Mouse (Mus musculus) midbrain, postnatal 0 days (tissue): ENCODE measurements around the gene Zmynd19. TPM values are rescaled to one million over a fixed set of nuclear protein-coding genes. Genes with fewer than 3 reads are reported as not detected.
"Not testable (repeated sequence)": the region's sequence is repeated elsewhere in the genome, so short reads cannot be mapped to it uniquely, and the experiment has no call there.

Source experiments
- ATAC-seq: fragments of 200-750 bp; cut with Nextera tagmentation; 2 replicates; pipeline ENCODE4 v1.8.0; 2017; ENCODE audit warnings: moderate number of reproducible peaks, mild to moderate bottlenecking, moderate TSS enrichment, moderate library complexity; ENCODE audit not compliant: low FRiP score
- DNase-seq: peaks from one replicate; pipeline ENCODE4 v3.0.0-alpha.2; 2015; ENCODE audit warnings: low spot score
- H3K27ac ChIP-seq: fragments of 300-500 bp; sonication (generic); 2 replicates; pipeline ENCODE4 v1.5.1; 2014; ENCODE audit warnings: low read depth, mild to moderate bottlenecking, low read length, mixed read lengths
- H3K27me3 ChIP-seq: fragments of 300-500 bp; sonication (generic); 2 replicates; pipeline ENCODE4 v1.6.1; 2014; ENCODE audit warnings: low read length, control low read depth, mixed read lengths; ENCODE audit not compliant: insufficient read depth
- H3K36me3 ChIP-seq: fragments of 300-500 bp; sonication (generic); 2 replicates; pipeline ENCODE4 v1.6.1; 2014; ENCODE audit warnings: low read length, control low read depth, mixed read lengths; ENCODE audit not compliant: insufficient read depth
- H3K4me1 ChIP-seq: fragments of 300-500 bp; sonication (generic); 2 replicates; pipeline ENCODE4 v1.6.1; 2014; ENCODE audit warnings: mild to moderate bottlenecking, control low read depth, antibody characterized with exemption, low read length, mixed read lengths; ENCODE audit not compliant: insufficient read depth
- H3K4me2 ChIP-seq: fragments of 300-500 bp; sonication (generic); 2 replicates; pipeline ENCODE4 v1.6.1; 2014; ENCODE audit warnings: low read depth, mild to moderate bottlenecking, low read length, mixed read lengths; ENCODE audit not compliant: poor library complexity, severe bottlenecking
- H3K4me3 ChIP-seq: fragments of 300-500 bp; sonication (generic); 2 replicates; pipeline ENCODE4 v1.5.1; 2014; ENCODE audit warnings: low read depth, mild to moderate bottlenecking, low read length, moderate library complexity
- H3K9ac ChIP-seq: fragments of 300-500 bp; sonication (generic); replicated peaks from 2 replicates; pipeline ENCODE4 v1.6.1; 2014; ENCODE audit warnings: mild to moderate bottlenecking, low read length, moderate library complexity, mixed read lengths; ENCODE audit not compliant: poor library complexity, severe bottlenecking
- H3K9me3 ChIP-seq: fragments of 300-500 bp; sonication (generic); 2 replicates; pipeline ENCODE4 v1.6.1; 2016; ENCODE audit warnings: low read length, control low read depth
- CTCF ChIP-seq: IDR thresholded peaks from 2 replicates; pipeline ENCODE4 v1.5.1; 2016; ENCODE audit warnings: antibody characterized with exemption, mild to moderate bottlenecking
- WGBS: fragments of 180-500 bp; shearing (Covaris S2); extraction: QIAGEN DNeasy Blood & Tissue Kit; methylation state at CpG from one replicate; pipeline ENCODE4 v1.1.7; 2014; 5-methylcytosine and 5-hydroxymethylcytosine counted together
- polyA plus RNA-seq: library from polyadenylated mRNA; unstranded; fragments of >200 nt; fragmentation: Nextera tagmentation; extraction: Ambion mirVana; gene quantifications from 2 replicates; pipeline ENCODE4 v1.2.1, GENCODE M21; 2015
- total RNA-seq: library from RNA; depleted of rRNA; stranded (reverse); fragments of >200 nt; gene quantifications from 2 replicates; pipeline ENCODE4 v1.2.3, GENCODE M21; 2014

Zmynd19 gene
- total and polyA plus RNA-seq, 2 experiments from 2014 or later: 21.4 to 36.4 TPM

GRCm38 (mm10) chr2:24952537-24953055 is 3.0 kb downstream of the Zmynd19 start:
- TF ChIP-seq CTCF: no peak
- WGBS: 87% methylated on average over 4 of the region's 4 CpGs
- DNase-seq (no peak), ATAC-seq (no peak)
- Histone ChIP-seq H3K4me3 (no peak overlapping the region), H3K4me1 (peaks cover 5% of the 10 kb centered on the region; the same call in 1 of the 2 replicates), H3K27me3 (no peaks in the 10 kb centered on the region), H3K4me2 (no peak overlapping the region), H3K9ac (no peak overlapping the region), H3K9me3 (no peaks in the 10 kb centered on the region), H3K27ac (no peak overlapping the region), H3K36me3 (peaks cover 21% of the 10 kb centered on the region)

- DNase-seq (peak; percentile 40), ATAC-seq (no peak)
- Histone ChIP-seq H3K27me3 (no peaks in the 10 kb centered on the region), H3K4me3 (no peak overlapping the region), H3K27ac (no peak overlapping the region), H3K9ac (no peak overlapping the region), H3K4me2 (no peak overlapping the region), H3K36me3 (peaks cover 30% of the 10 kb centered on the region), H3K4me1 (peaks cover 6% of the 10 kb centered on the region; the same call in 1 of the 2 replicates), H3K9me3 (no peaks in the 10 kb centered on the region)
- WGBS: 31% methylated on average over 3 of the region's 3 CpGs
- peak; percentile 73 for TF ChIP-seq CTCF
Measured at GRCm38 (mm10) chr2:24960910-24961309, 11.3 kb downstream of the Zmynd19 start.

- DNase-seq (peak; percentile 92), ATAC-seq (peak; percentile 92)
- Histone ChIP-seq H3K27me3 (no peaks in the 10 kb centered on the region), H3K4me2 (peak within 1 kb of the TSS; percentile 82), H3K4me1 (peaks cover 6% of the 10 kb centered on the region; the same call in 1 of the 2 replicates), H3K9me3 (no peaks in the 10 kb centered on the region), H3K9ac (peak within 1 kb of the TSS; percentile 88), H3K4me3 (peak within 1 kb of the TSS; percentile 78), H3K27ac (peak within 1 kb of the TSS; percentile 77), H3K36me3 (peaks cover 35% of the 10 kb centered on the region)
- 1% methylated on average over 28 of the region's 28 CpGs for WGBS
- TF ChIP-seq CTCF: peak; percentile 98
Measured at GRCm38 (mm10) chr2:24962304-24963000, 12.9 kb downstream of the Zmynd19 start, which contains the start of gene Dph7. Gene Dph7 (plus strand): TSS chr2:24962400.

- ATAC-seq (no peak), DNase-seq (no peak)
- H3K36me3 ChIP-seq: peaks cover 28% of the 10 kb centered on the region
- H3K9ac ChIP-seq: no peak overlapping the region
- no peak overlapping the region for H3K4me2 ChIP-seq
- no peak for TF ChIP-seq CTCF
- peaks cover 3% of the 10 kb centered on the region; the same call in 1 of the 2 replicates for H3K4me1 ChIP-seq
- no peak overlapping the region for H3K4me3 ChIP-seq
- no peak overlapping the region for H3K27ac ChIP-seq
- H3K9me3 ChIP-seq: no peaks in the 10 kb centered on the region
- WGBS: 84% methylated on average over 4 of the region's 4 CpGs
- no peaks in the 10 kb centered on the region for H3K27me3 ChIP-seq
Measured at GRCm38 (mm10) chr2:24970386-24970785, 20.8 kb downstream of the Zmynd19 start.

- Histone ChIP-seq H3K27ac (peak overlapping the region; percentile 77), H3K9ac (peak overlapping the region; percentile 72), H3K4me2 (peak overlapping the region; percentile 94), H3K36me3 (peaks cover 16% of the 10 kb centered on the region), H3K4me3 (peak overlapping the region; percentile 48)
- not testable (repeated sequence) for H3K4me1 ChIP-seq, H3K9me3 ChIP-seq, ATAC-seq, DNase-seq, H3K27me3 ChIP-seq
- under 1% methylated on average over 17 of the region's 17 CpGs for WGBS
Measured at GRCm38 (mm10) chr2:24974452-24974851, 24.9 kb downstream of the Zmynd19 start.
